Mouse (Mus musculus): ENCODE results near the gene Tmem121b.

GRCm38 (mm10) chr6:120470666-120471065, 22.9 kb downstream of the Tmem121b start:
- TF ChIP-seq POLR2A (IDR thresholded peaks at IDR 0.05; ENCODE audit: control insufficient read depth, low read depth, low read length) (no peak), CTCF (IDR thresholded peaks at IDR 0.05; ENCODE audit: control insufficient read depth, insufficient read depth, insufficient replicate concordance, low read depth, low read length) (no peak)
